Mouse (Mus musculus): ENCODE measurements around the gene Slc2a9. TPM values are rescaled to one million over a fixed set of nuclear protein-coding genes. Genes with fewer than 3 reads are reported as not detected.

The Slc2a9 gene
- polyA plus RNA-seq, 1 experiment, result 3.2 TPM

DNA sequence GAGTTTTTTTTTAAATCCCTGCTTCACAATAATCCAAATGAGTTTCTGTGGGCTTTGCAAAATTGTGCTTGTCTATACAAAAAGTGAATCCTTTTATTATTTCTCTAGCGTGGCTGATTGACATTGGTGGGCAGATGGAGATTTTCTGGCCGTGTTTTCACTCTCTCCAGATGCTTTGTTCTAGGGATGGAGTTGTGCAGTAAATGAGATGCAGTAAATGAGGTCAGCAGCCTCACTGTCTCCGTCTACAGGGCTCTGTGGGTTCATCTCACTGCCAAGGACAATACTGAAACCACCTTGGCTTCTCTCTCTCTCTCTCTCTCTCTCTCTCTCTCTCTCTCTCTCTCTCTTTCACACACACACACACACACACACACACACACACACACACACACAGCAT lies 99.3 kb downstream of the Slc2a9 start:
- no peak for DNase-seq (ENCODE audit: low read depth in 1 of 2, low spot score in 2 of 2)
- H3K4me3 ChIP-seq (ENCODE audit: extremely low read depth, insufficient read depth, insufficient read length), result no peak overlapping the region
- no peaks in the 10 kb centered on the region for H3K36me3 ChIP-seq (ENCODE audit: control insufficient read depth, insufficient read depth, low read length)
- H3K4me1 ChIP-seq (ENCODE audit: control insufficient read depth, insufficient read depth, insufficient read length), result peaks cover 5% of the 10 kb centered on the region; the same call in 1 of the 2 replicates
- no peak overlapping the region for H3K27ac ChIP-seq (ENCODE audit: insufficient read depth, low read length)
- 84% methylated on average over 3 of the region's 3 CpGs for WGBS
- TF ChIP-seq POLR2A (IDR thresholded peaks at IDR 0.05; ENCODE audit: low read depth, low read length) (no peak), CTCF (IDR thresholded peaks at IDR 0.05; ENCODE audit: extremely low read depth, insufficient read depth, insufficient read length, insufficient replicate concordance) (no peak)
- no peaks in the 10 kb centered on the region for H3K27me3 ChIP-seq (ENCODE audit: control insufficient read depth, insufficient read depth, low read length)

DNA sequence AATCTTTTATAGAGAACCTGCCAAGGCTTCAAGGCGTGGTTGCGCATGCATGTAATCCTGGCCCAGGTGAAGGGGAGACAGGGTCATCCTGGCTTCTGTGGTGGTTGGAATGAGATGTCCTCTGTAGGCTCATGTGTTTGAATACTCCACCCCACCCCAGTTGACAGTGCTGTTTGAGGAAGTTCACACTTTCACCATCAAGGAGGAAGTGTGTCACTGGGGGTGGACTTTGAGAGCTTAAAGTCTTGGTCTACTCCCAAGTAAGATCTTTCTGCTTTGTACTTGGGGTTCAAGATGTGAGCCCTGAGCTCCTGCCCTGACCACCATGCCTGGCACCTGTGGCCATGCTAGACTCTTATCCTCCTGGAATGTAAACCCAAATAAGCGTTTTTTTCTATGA lies 100.7 kb downstream of the Slc2a9 start:
- peak; percentile 8 to 12 for DNase-seq (ENCODE audit: low read depth in 1 of 2, low spot score in 2 of 2)
- Histone ChIP-seq H3K4me1 (ENCODE audit: control insufficient read depth, insufficient read depth, insufficient read length) (peaks cover 5% of the 10 kb centered on the region; the same call in 1 of the 2 replicates), H3K36me3 (ENCODE audit: control insufficient read depth, insufficient read depth, low read length) (no peaks in the 10 kb centered on the region), H3K27me3 (ENCODE audit: control insufficient read depth, insufficient read depth, low read length) (no peaks in the 10 kb centered on the region), H3K27ac (ENCODE audit: insufficient read depth, low read length) (no peak overlapping the region), H3K4me3 (ENCODE audit: extremely low read depth, insufficient read depth, insufficient read length) (no peak overlapping the region)
- TF ChIP-seq POLR2A (IDR thresholded peaks at IDR 0.05; ENCODE audit: low read depth, low read length) (no peak), CTCF (IDR thresholded peaks at IDR 0.05; ENCODE audit: extremely low read depth, insufficient read depth, insufficient read length, insufficient replicate concordance) (no peak)
- WGBS, result 89% methylated on average over 3 of the region's 3 CpGs

DNA sequence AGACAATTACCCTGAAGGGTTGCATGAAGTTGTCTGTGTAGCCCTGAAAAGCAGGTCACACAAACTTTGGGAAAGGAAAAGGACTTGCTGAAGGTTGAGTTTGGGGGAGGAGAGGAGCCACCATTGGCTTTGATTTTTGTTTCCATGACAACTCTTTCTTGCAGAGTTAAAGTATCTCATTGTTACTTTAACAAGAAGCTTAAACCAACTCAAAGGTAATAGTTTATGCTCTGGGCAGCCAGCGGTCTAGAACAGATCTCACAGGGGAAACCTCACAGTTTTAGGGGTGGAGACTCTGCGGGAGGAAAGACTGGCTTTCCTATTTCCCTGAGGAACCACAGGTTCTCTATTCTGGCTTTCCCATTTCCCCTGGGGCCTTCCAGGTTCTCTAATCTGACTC lies 114.1 kb downstream of the Slc2a9 start:
- Histone ChIP-seq H3K4me3 (ENCODE audit: extremely low read depth, insufficient read depth, insufficient read length) (no peak overlapping the region), H3K36me3 (ENCODE audit: control insufficient read depth, insufficient read depth, low read length) (no peaks in the 10 kb centered on the region), H3K27ac (ENCODE audit: insufficient read depth, low read length) (no peak overlapping the region), H3K27me3 (ENCODE audit: control insufficient read depth, insufficient read depth, low read length) (no peaks in the 10 kb centered on the region), H3K4me1 (ENCODE audit: control insufficient read depth, insufficient read depth, insufficient read length) (no peaks in the 10 kb centered on the region)
- 79% methylated on average over 2 of the region's 2 CpGs for WGBS
- DNase-seq (ENCODE audit: low read depth in 1 of 2, low spot score in 2 of 2), result no peak
- TF ChIP-seq CTCF (IDR thresholded peaks at IDR 0.05; ENCODE audit: extremely low read depth, insufficient read depth, insufficient read length, insufficient replicate concordance) (no peak), POLR2A (IDR thresholded peaks at IDR 0.05; ENCODE audit: low read depth, low read length) (no peak)

DNA sequence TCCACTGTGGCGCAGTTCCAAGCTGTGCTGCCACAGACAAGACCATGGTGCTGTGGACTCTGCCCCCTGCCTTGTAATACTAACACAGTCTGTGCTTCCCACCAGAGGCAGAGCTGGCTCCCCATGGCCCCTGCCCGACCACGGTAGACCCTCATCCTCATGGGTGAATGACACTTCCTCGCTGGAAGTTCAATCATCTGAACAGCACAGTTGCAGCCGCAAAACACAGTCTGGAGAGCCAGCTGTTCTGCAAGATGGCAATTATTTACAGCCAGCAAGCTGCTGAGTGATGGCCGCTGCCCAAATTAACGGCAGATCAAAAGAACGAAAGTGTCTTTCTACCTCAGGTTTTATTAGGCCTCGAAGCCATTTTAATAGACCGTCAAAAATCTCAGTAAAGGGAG lies 114.5 kb downstream of the Slc2a9 start:
- 77% methylated on average over 10 of the region's 10 CpGs for WGBS
- Histone ChIP-seq H3K4me1 (ENCODE audit: control insufficient read depth, insufficient read depth, insufficient read length) (no peaks in the 10 kb centered on the region), H3K36me3 (ENCODE audit: control insufficient read depth, insufficient read depth, low read length) (no peaks in the 10 kb centered on the region), H3K27ac (ENCODE audit: insufficient read depth, low read length) (no peak overlapping the region), H3K27me3 (ENCODE audit: control insufficient read depth, insufficient read depth, low read length) (no peaks in the 10 kb centered on the region), H3K4me3 (ENCODE audit: extremely low read depth, insufficient read depth, insufficient read length) (no peak overlapping the region)
- DNase-seq (ENCODE audit: low read depth in 1 of 2, low spot score in 2 of 2), result no peak
- TF ChIP-seq POLR2A (IDR thresholded peaks at IDR 0.05; ENCODE audit: low read depth, low read length), result no peak
- no peak for TF ChIP-seq CTCF (IDR thresholded peaks at IDR 0.05; ENCODE audit: extremely low read depth, insufficient read depth, insufficient read length, insufficient replicate concordance)

DNA sequence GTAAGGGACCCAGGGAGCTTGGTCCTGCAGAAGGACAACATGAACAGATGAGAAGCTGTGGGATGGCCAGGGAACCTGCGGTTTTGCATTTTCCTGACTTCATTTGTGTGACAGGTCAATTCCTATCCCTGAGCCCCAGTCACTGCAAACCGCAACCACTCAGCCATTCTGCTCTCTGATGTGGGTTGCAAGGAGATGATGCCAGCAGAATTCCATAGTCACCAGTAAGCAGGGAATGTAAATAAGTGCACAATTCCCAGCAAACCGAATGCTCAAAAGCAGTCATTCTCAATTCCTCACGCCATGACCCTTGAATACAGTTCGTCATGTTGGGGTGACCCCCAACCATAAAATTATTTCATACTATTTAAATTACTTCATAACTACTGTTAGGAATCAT lies 123.0 kb downstream of the Slc2a9 start:
- no peak for TF ChIP-seq POLR2A (IDR thresholded peaks at IDR 0.05; ENCODE audit: low read depth, low read length)
- TF ChIP-seq CTCF (IDR thresholded peaks at IDR 0.05; ENCODE audit: extremely low read depth, insufficient read depth, insufficient read length, insufficient replicate concordance), result no peak

DNA sequence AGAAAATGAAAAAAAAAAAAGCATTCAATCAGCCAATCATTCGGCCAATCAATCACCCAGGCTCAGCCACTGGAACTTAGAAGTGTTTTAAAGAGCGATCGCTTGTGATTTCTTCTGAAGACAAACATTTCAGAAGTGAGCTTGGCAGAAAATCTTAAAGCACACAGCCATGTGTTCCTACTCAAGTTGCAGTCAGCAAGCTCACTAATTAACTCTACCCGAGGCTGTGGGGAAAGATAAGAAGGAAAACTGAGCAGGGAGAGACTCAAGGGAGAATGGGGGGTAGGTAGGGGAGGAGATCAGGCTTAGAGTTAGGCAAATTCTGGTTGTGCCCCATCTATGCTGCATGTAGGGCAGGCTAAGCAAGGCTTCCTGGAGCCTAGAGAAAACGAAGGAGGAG lies 130.6 kb downstream of the Slc2a9 start:
- no peaks in the 10 kb centered on the region for H3K4me1 ChIP-seq (ENCODE audit: control insufficient read depth, insufficient read depth, insufficient read length)
- H3K4me3 ChIP-seq (ENCODE audit: extremely low read depth, insufficient read depth, insufficient read length), result no peak overlapping the region
- WGBS, result 69% methylated on average over 5 of the region's 5 CpGs
- H3K36me3 ChIP-seq (ENCODE audit: control insufficient read depth, insufficient read depth, low read length), result no peaks in the 10 kb centered on the region
- DNase-seq (ENCODE audit: low read depth in 1 of 2, low spot score in 2 of 2), result no peak
- no peaks in the 10 kb centered on the region for H3K27me3 ChIP-seq (ENCODE audit: control insufficient read depth, insufficient read depth, low read length)
- no peak for TF ChIP-seq CTCF (IDR thresholded peaks at IDR 0.05; ENCODE audit: extremely low read depth, insufficient read depth, insufficient read length, insufficient replicate concordance)
- TF ChIP-seq POLR2A (IDR thresholded peaks at IDR 0.05; ENCODE audit: low read depth, low read length), result no peak
- no peak overlapping the region for H3K27ac ChIP-seq (ENCODE audit: insufficient read depth, low read length)

More for the DNA sequence above, 123.0 kb downstream of the Slc2a9 start:
- WGBS, result 94% methylated on average over 5 of the region's 5 CpGs
- Histone ChIP-seq H3K4me3 (ENCODE audit: extremely low read depth, insufficient read depth, insufficient read length) (no peak overlapping the region), H3K27me3 (ENCODE audit: control insufficient read depth, insufficient read depth, low read length) (no peaks in the 10 kb centered on the region), H3K36me3 (ENCODE audit: control insufficient read depth, insufficient read depth, low read length) (no peaks in the 10 kb centered on the region), H3K4me1 (ENCODE audit: control insufficient read depth, insufficient read depth, insufficient read length) (no peaks in the 10 kb centered on the region), H3K27ac (ENCODE audit: insufficient read depth, low read length) (no peak overlapping the region)
- no peak for DNase-seq (ENCODE audit: low read depth in 1 of 2, low spot score in 2 of 2)

DNA sequence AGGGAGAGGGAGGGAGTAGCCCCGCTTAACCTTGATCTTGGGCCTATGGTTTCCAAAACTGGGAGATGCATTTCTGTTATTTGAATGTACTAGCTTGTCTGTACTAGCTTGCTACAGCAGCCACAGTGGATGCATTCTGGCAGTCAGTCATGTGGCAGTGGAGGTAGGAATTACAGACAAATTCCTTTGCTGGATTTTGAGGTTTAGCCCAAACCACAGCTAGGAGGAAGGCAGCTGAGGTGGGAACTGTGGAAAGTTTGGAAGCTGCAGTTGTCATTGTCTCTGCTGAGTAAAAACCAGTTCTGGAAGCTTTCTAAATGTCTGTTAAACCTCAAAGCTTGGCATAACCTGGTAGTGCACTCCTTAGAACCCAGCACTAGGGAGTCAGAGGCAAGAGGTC lies 131.6 kb downstream of the Slc2a9 start:
- WGBS, result 75% methylated on average over 1 of the region's 1 CpGs
- no peak for DNase-seq (ENCODE audit: low read depth in 1 of 2, low spot score in 2 of 2)
- Histone ChIP-seq H3K27me3 (ENCODE audit: control insufficient read depth, insufficient read depth, low read length) (no peaks in the 10 kb centered on the region), H3K27ac (ENCODE audit: insufficient read depth, low read length) (no peak overlapping the region), H3K4me1 (ENCODE audit: control insufficient read depth, insufficient read depth, insufficient read length) (no peaks in the 10 kb centered on the region), H3K36me3 (ENCODE audit: control insufficient read depth, insufficient read depth, low read length) (no peaks in the 10 kb centered on the region), H3K4me3 (ENCODE audit: extremely low read depth, insufficient read depth, insufficient read length) (no peak overlapping the region)
- no peak for TF ChIP-seq CTCF (IDR thresholded peaks at IDR 0.05; ENCODE audit: extremely low read depth, insufficient read depth, insufficient read length, insufficient replicate concordance)
- no peak for TF ChIP-seq POLR2A (IDR thresholded peaks at IDR 0.05; ENCODE audit: low read depth, low read length)

Measured in spleen, adult 2 months (tissue).